Mouse (Mus musculus) lung, embryonic 14.5 days (tissue): Measurements from ENCODE around the gene Mrm2. TPM values are rescaled to one million over a fixed set of nuclear protein-coding genes. Genes with fewer than 3 reads are reported as not detected.
A peak's percentile ranks its signal among the peaks of the same experiment; 100 is the strongest.

ENCODE experiments used
- ATAC-seq: fragments of 200-750 bp; cut with Nextera tagmentation; 2 replicates; pipeline ENCODE4 v1.8.0; 2017; ENCODE audit warnings: mild to moderate bottlenecking, moderate TSS enrichment, moderate library complexity; ENCODE audit not compliant: insufficient read depth
- DNase-seq: peaks from one replicate; pipeline ENCODE4 v3.0.0-alpha.2; 2015
- H3K27ac ChIP-seq: fragments of 300-500 bp; sonication (generic); 2 replicates; pipeline ENCODE4 v1.5.1; 2014; ENCODE audit warnings: low read depth, mild to moderate bottlenecking, moderate library complexity
- H3K27me3 ChIP-seq: fragments of 300-500 bp; sonication (generic); 2 replicates; pipeline ENCODE4 v1.6.1; 2014; ENCODE audit warnings: low read length, control low read depth; ENCODE audit not compliant: insufficient read depth
- H3K36me3 ChIP-seq: fragments of 300-500 bp; sonication (generic); 2 replicates; pipeline ENCODE4 v1.6.1; 2014; ENCODE audit warnings: control low read depth; ENCODE audit not compliant: insufficient read depth
- H3K4me1 ChIP-seq: fragments of 300-500 bp; sonication (generic); 2 replicates; pipeline ENCODE4 v1.6.1; 2014; ENCODE audit warnings: antibody characterized with exemption, control low read depth; ENCODE audit not compliant: insufficient read depth
- H3K4me2 ChIP-seq: fragments of 300-500 bp; sonication (generic); 2 replicates; pipeline ENCODE4 v1.6.1; 2014; ENCODE audit warnings: mild to moderate bottlenecking
- H3K4me3 ChIP-seq: fragments of 300-500 bp; sonication (generic); 2 replicates; pipeline ENCODE4 v1.5.1; 2014; ENCODE audit warnings: low read depth, low read length
- H3K9ac ChIP-seq: fragments of 300-500 bp; sonication (generic); 2 replicates; pipeline ENCODE4 v1.6.1; 2014
- H3K9me3 ChIP-seq: fragments of 300-500 bp; sonication (generic); 2 replicates; pipeline ENCODE4 v1.6.1; 2016; ENCODE audit warnings: low read depth, low read length, control low read depth
- CTCF ChIP-seq: IDR thresholded peaks from 2 replicates; pipeline ENCODE4 v1.5.1; 2016; ENCODE audit warnings: antibody characterized with exemption, low read depth
- WGBS: fragments of 180-500 bp; shearing (Covaris S2); extraction: QIAGEN DNeasy Blood & Tissue Kit; methylation state at CpG from one replicate; pipeline ENCODE4 v1.1.7; 2014; 5-methylcytosine and 5-hydroxymethylcytosine counted together
- polyA plus RNA-seq: library from polyadenylated mRNA; unstranded; fragments of >200 nt; fragmentation: Nextera tagmentation; extraction: Ambion mirVana; gene quantifications from 2 replicates; pipeline ENCODE4 v1.2.1, GENCODE M21; 2014

Mrm2 gene
- polyA plus RNA-seq, 1 experiment from 2014 or later: 18.3 TPM

GRCm38 (mm10) chr5:140345244-140345643 lies 13.5 kb upstream of the Mrm2 start:
- Histone ChIP-seq H3K4me3 (no peak overlapping the region), H3K9ac (no peak overlapping the region), H3K9me3 (no peaks in the 10 kb centered on the region), H3K27ac (no peak overlapping the region), H3K27me3 (no peaks in the 10 kb centered on the region), H3K4me2 (no peak overlapping the region), H3K4me1 (no peaks in the 10 kb centered on the region), H3K36me3 (peaks cover 35% of the 10 kb centered on the region; the same call in 1 of the 2 replicates)
- WGBS: 86% methylated on average over 4 of the region's 4 CpGs
- DNase-seq (no peak), ATAC-seq (no peak)
- TF ChIP-seq CTCF: no peak

GRCm38 (mm10) chr5:140342880-140343279 lies 11.2 kb upstream of the Mrm2 start:
- Histone ChIP-seq H3K27ac (no peak overlapping the region), H3K36me3 (peaks cover 48% of the 10 kb centered on the region)
- 78% methylated on average over 4 of the region's 4 CpGs for WGBS

GRCm38 (mm10) chr5:140339836-140340235 lies 8.1 kb upstream of the Mrm2 start:
- no peaks in the 10 kb centered on the region for H3K4me1 ChIP-seq
- 64% methylated on average over 3 of the region's 3 CpGs for WGBS
- DNase-seq (no peak), ATAC-seq (no peak)
- no peaks in the 10 kb centered on the region; the same call in 1 of the 2 replicates for H3K9me3 ChIP-seq
- no peak overlapping the region for H3K9ac ChIP-seq
- H3K4me3 ChIP-seq: no peak overlapping the region
- H3K27ac ChIP-seq: no peak overlapping the region
- no peaks in the 10 kb centered on the region for H3K27me3 ChIP-seq
- H3K36me3 ChIP-seq: peaks cover 51% of the 10 kb centered on the region
- H3K4me2 ChIP-seq: no peak overlapping the region
- no peak for TF ChIP-seq CTCF

More at GRCm38 (mm10) chr5:140342880-140343279, 11.2 kb upstream of the Mrm2 start:
- Histone ChIP-seq H3K9ac (no peak overlapping the region), H3K4me2 (no peak overlapping the region), H3K9me3 (no peaks in the 10 kb centered on the region; the same call in 1 of the 2 replicates), H3K4me3 (no peak overlapping the region), H3K4me1 (no peaks in the 10 kb centered on the region), H3K27me3 (no peaks in the 10 kb centered on the region)
- no peak for ATAC-seq
- TF ChIP-seq CTCF: peak; percentile 22
- no peak for DNase-seq

GRCm38 (mm10) chr5:140338779-140339178 lies 7.1 kb upstream of the Mrm2 start:
- peak; percentile 34 for TF ChIP-seq CTCF
- H3K9ac ChIP-seq: no peak overlapping the region
- no peak overlapping the region for H3K4me3 ChIP-seq
- 95% methylated on average over 4 of the region's 4 CpGs for WGBS
- no peaks in the 10 kb centered on the region for H3K4me1 ChIP-seq
- no peaks in the 10 kb centered on the region; the same call in 1 of the 2 replicates for H3K9me3 ChIP-seq
- ATAC-seq (no peak), DNase-seq (no peak)
- peaks cover 42% of the 10 kb centered on the region for H3K36me3 ChIP-seq
- H3K27ac ChIP-seq: no peak overlapping the region
- no peak overlapping the region for H3K4me2 ChIP-seq
- H3K27me3 ChIP-seq: no peaks in the 10 kb centered on the region

DNA sequence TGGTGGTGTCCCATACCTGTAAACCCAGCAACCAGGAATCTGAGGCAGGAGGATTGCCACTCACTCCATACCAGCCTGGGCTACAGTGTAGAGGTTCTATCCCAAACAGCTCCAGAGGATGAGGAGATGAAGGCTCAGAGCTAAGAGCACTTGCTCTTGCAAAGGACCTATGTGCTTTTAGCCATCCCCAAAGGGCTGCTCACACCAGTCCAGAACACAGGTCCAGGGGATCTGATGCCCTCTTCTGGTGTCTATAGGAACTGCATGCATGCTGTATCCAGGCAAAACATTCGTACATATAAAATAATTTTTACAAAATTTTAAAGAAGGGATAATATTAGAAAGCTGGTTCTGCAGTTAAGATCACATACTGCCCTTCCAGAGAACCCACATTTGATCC lies 5.0 kb upstream of the Mrm2 start:
- TF ChIP-seq CTCF: peak; percentile 80
- Histone ChIP-seq H3K4me2 (no peak overlapping the region), H3K9ac (no peak overlapping the region), H3K9me3 (no peaks in the 10 kb centered on the region; the same call in 1 of the 2 replicates), H3K4me1 (no peaks in the 10 kb centered on the region), H3K27ac (no peak overlapping the region), H3K36me3 (peaks cover 38% of the 10 kb centered on the region), H3K27me3 (no peaks in the 10 kb centered on the region), H3K4me3 (no peak overlapping the region)
- DNase-seq: peak; percentile 72
- ATAC-seq: no peak
- WGBS: 89% methylated on average over 1 of the region's 1 CpGs

DNA sequence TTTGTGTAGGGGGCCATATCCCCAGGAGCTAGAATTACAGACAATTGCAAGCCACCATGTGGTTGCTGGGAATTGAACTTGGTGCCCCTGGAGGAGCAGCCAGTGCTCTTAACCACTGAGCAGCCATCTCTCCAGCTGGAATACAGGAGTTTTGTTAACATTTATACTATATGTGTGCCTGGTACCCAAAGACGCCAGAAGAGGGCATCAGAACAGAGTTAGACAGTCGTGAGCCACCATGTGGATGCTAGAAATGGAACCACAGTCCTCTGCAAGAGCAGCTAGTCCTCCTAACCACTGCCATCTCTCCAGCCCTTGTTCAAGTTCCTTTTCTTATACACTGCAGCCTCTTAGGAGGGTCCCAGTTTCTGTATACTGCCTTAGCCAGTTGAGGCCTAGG lies 1.9 kb upstream of the Mrm2 start:
- Histone ChIP-seq H3K4me1 (no peaks in the 10 kb centered on the region), H3K4me3 (no peak overlapping the region), H3K27me3 (no peaks in the 10 kb centered on the region), H3K9me3 (no peaks in the 10 kb centered on the region; the same call in 1 of the 2 replicates), H3K9ac (no peak overlapping the region), H3K4me2 (no peak overlapping the region), H3K36me3 (peaks cover 25% of the 10 kb centered on the region), H3K27ac (no peak overlapping the region)
- DNase-seq (peak; percentile 59), ATAC-seq (no peak)
- WGBS: 31% methylated on average over 2 of the region's 2 CpGs
- peak; percentile 41 for TF ChIP-seq CTCF

DNA sequence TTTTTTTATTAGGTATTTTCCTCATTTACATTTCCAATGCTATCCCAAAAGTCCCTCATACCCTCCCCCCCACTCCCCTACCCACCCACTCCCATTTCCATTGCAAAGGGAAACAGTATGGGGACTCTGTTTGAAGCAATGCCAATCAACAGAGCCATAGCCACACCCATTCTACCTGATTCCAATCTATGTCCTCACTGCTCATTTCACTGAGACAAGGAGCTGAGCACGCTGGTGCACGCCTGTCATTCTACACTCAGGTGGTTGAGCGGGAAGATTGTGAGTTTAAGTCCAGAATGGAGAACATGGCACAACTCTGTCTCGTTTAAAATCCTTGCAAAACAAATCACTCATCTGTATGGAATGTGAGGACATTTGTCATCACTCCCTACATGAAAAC lies 821 bp upstream of the Mrm2 start:
- peak overlapping the region; percentile 67; the same call in 1 of the 2 replicates for H3K9ac ChIP-seq
- no peaks in the 10 kb centered on the region for H3K27me3 ChIP-seq
- H3K27ac ChIP-seq: no peak overlapping the region
- peak overlapping the region; percentile 94 for H3K4me2 ChIP-seq
- H3K4me3 ChIP-seq: peak overlapping the region; percentile 70
- no peaks in the 10 kb centered on the region for H3K4me1 ChIP-seq
- 42% methylated on average over 4 of the region's 4 CpGs for WGBS
- no peak for TF ChIP-seq CTCF
- DNase-seq (no peak), ATAC-seq (no peak)
- peaks cover 27% of the 10 kb centered on the region for H3K36me3 ChIP-seq
- no peaks in the 10 kb centered on the region for H3K9me3 ChIP-seq

GRCm38 (mm10) chr5:140324058-140324457 lies 7.6 kb downstream of the Mrm2 start:
- TF ChIP-seq CTCF: no peak
- H3K9me3 ChIP-seq: no peaks in the 10 kb centered on the region
- DNase-seq: no peak
- peaks cover 8% of the 10 kb centered on the region; the same call in 1 of the 2 replicates for H3K4me1 ChIP-seq
- ATAC-seq: no peak
- H3K27me3 ChIP-seq: no peaks in the 10 kb centered on the region
- peaks cover 21% of the 10 kb centered on the region for H3K36me3 ChIP-seq
- no peak overlapping the region for H3K4me2 ChIP-seq
- no peak overlapping the region for H3K9ac ChIP-seq
- H3K4me3 ChIP-seq: no peak overlapping the region
- no peak overlapping the region for H3K27ac ChIP-seq
- 86% methylated on average over 5 of the region's 5 CpGs for WGBS
